Mouse (Mus musculus) kidney, adult 9 months (tissue): ENCODE measurements at regions not wholly inside any gene's neighbourhood (a gene's known extent, or its start where the extent isn't known, plus 50 kb on each side); places are given as distances from the start of the nearest gene placed in this dataset.

Experiments
- DNase-seq: peaks from one replicate; pipeline ENCODE4 v3.0.0; 2022

- peak; percentile 4 for DNase-seq
Observed at GRCm38 (mm10) chr10:92333869-92334268, 388.4 kb downstream of the Nedd1 start.

DNA sequence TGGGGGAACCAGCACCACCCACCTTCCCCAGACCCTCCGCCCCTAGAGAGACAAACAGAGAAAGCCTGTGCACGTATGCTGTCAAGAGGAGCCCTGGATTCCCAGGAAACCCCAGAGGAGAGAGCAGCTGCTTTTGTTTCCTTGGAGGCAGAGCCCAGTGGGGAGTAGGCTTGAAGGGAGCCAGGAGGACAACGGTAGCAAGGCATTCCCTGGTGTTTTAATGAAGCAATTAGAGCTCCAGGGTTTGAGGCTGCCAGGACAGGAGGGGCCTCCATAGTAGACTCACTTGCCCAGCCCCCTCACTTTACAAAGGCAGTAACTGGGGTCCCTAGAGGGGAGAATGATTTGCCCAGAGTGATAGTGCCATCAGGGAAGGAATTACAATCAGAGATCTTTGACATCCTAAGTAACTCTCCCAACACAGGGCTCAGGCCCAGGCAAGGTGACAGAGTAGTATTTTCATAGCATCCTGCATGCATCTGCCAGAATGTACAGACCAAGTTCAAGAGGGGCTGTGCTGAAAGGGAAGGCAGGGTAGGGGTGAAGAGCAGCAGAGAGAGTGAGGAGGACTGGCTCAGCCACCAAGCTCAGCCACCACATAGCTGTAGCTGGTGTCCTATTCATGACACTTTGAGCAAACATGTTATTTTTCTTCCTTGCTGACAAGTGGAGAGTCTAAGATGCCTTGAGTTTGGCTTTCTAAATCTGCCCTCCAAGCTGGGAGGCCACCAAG, 389.0 kb downstream of the Nedd1 start:
- no peak for DNase-seq

DNA sequence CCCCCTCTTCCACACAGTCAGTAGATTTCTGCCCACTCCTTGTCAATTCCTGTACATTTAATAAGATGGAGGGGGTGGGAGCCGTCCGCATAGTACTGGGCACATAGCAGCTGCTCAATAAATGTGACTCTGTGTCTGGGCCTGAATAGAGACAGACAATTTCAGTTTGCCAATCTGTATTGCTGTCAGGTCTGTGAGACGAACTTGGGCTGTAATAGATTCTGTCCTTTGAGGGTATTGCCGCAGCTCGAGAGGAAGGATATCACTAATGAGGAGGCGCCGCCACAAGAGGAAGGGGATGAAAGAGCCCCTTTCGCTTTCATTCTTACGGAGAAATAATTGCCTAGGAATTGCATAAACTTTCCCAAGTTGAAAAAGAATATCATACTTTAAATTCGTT, 392.1 kb downstream of the Nedd1 start:
- DNase-seq = no peak

DNA sequence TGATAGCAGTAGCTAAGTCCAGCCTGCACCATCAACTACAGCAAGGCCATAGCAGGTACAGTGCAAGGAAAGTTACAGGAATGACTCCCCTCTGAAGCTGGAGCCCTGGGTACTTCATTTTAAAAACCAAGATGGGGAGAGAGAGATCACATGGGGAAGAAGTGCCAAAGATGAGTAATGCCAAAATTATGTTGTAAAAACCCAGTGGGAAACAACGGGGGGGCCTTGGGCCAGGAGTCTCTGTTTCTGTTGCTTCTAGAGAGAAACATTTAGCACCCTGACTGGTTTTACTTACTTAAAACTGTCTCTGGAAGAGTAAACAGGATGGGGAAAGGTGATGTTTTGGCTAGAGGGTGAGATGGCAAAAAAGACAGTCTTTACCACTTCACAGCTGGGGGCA, 392.6 kb downstream of the Nedd1 start:
- DNase-seq = no peak

DNA sequence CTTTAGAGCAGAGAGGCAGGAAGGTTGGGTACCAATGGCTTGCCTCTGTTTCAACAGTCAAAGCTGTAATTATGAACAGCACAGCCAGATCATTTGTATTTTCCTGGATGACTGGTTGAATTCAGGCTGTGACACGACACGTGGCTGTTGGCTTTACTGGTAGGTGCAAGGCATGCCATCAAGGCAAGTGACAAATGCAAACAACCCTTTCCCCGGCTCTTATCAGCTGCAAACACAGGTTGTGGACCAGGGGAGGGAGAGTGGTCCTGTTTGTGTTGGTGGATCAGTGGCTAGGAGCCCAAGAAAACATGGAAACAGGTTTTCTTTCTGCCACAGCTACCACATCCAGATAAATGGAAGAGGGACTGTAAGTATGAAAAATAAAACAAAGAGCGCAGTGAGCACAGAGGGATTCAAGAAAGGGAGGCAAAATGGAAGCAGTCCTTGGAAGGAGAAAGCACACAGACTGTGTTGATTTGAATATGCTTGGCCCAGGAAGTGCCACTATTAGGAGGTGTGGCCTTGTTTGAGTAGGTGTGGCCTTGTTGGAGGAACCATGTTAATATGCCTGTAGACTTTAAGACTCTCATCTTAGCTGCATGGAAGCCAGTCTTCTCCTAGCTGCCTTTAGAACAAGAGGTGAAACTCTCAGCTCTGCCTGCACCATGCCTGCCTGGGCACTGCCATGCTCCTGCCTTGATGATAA, 396.8 kb downstream of the Nedd1 start:
- no peak for DNase-seq

DNA sequence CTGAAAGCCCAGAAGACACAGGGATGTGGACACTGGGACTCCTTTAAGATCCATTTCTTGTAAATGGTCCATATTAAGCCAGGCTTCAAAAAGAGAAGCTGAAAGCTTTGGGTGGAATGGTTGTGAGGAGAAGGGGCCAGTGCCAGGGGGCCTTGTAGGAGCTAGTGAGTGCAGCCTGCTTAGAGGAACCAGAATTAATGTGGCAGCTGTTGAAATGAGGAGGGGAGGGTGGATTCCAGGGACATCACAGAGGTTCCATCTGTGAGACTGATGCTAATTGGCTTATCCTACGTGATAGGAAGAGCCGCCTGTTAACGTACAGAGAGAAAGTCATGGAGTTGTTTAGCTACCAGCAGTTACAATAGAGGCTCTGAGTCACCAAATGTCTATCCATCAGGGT, 407.6 kb downstream of the Nedd1 start:
- DNase-seq = no peak

DNA sequence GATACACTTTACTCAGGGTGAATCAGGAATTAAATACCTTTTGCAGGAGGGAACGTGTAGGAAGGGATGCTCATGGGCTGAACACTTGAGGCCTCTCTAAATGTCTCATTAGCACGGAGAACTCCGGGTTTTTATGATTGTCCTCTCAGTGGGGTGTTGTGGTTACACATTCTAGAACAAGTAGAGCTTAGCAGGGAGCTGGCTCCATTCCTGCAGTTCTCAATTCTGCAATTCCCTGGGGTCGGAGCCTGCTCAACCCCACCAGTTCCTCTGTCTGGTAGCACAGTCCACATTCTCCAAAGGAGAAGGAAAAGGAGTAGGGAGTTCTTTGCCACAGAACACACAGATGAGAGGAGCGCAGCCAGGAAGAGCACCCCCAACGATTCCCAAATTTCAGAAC, 409.9 kb downstream of the Nedd1 start:
- DNase-seq = no peak

- no peak for DNase-seq
Observed at GRCm38 (mm10) chr10:92308643-92309042, 413.6 kb downstream of the Nedd1 start.

DNA sequence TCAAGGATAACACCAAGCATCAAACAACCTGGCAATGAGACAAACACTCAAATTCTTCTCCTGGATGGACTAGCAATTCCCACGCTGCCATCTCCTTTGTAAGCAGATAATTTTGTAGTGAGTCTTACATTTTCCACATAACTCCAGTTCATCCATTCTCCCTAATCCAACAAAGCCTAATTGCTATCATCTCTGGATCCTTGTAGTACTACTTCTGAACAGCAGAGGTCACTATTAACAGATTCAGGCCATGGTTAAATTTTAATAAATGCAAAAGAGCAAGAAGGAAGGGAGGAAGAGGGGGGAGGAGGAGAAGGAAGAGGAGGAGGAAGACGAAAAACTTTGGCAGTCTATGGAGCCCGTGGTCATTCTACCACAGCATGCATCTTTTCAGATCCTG, 414.4 kb downstream of the Nedd1 start:
- peak; percentile 71 for DNase-seq

DNA sequence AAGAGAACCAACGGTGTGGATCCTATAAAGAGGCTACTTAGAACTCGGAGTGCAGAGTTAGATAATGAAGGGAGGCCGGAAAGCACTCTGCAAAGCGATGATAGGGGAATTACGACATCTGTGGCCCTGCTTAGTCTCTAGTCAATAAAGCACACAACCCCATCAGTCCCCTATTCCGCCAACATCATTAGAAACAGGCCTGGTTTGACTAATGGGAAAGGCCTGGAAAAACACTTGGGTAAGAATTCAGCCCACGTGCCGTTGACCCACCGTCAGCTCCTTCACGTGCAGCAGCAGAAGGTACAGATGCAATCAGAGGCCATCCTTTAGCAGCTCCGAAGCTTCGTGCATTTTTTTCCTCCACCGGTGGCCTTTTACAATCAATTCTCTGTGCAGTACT, 423.5 kb downstream of the Nedd1 start:
- no peak for DNase-seq

- no peak for DNase-seq
Observed at GRCm38 (mm10) chr10:92296837-92297236, 425.4 kb downstream of the Nedd1 start.

DNA sequence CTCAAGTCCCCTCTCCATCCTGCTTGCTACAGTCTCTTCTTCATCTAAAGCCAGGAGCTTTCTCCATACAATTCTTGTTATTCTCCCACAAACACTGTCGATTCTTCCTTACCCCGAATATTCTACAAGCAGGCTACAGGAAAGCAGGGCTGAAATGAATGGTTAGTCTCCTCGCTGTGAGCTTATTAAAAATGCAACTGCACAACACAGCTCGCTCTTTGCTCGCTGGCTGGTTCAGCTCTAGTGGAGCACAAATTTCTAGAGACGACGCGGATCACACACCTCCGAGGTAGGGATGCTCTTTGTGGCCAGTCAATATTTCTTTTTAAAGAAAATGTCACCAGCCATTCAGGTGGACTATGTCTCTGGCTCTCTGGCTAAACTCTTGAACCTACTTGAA, 425.9 kb downstream of the Nedd1 start:
- DNase-seq = no peak

- no peak for DNase-seq
Observed at GRCm38 (mm10) chr10:92293261-92293660, 429.0 kb downstream of the Nedd1 start.

- no peak for DNase-seq
Observed at GRCm38 (mm10) chr10:92289230-92289629, 433.0 kb downstream of the Nedd1 start.

- DNase-seq = no peak
Observed at GRCm38 (mm10) chr10:92284231-92284630, 438.0 kb downstream of the Nedd1 start.

DNA sequence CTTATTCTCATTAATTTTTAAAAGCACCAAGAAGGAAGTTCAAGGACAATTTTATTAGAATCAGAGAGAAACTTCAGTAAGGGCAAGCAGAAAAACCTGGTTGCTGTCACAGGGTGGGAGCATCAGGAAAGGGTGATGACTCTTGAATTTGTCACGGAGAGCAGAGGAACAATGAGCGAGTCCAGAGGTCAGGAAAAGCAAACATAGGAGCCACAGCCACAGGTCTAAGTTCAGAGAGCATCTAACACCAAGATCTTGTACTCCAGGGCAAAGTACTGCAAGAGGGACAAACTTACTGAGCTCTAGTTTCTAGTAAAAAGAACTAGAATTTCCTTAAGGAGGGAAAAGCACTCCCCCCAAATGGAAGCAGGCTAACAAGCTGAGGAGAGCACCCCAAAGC, 444.2 kb downstream of the Nedd1 start:
- DNase-seq = peak; percentile 6

- no peak for DNase-seq
Observed at GRCm38 (mm10) chr10:92257815-92258214, 464.4 kb downstream of the Nedd1 start.

DNA sequence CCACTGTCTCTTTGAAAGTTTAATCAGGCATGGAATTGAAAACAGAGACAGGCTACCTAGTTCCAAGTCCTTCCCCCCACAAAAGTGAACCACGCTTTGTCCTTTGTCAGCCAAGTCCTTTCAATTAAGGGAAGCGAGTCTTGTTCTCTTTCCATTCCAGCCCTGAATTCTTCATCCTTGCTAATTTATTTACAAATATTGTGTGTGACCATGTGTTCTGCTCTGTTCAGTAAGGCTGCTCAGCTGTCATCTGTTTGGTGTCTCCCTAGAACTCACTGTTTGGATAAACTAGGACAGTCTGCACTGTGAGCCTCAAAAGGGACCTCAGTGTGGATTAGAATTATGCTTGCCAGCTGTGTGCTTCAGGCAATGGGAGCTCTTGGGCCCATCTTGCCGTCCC, 473.6 kb downstream of the Nedd1 start:
- no peak for DNase-seq

- DNase-seq = no peak
Observed at GRCm38 (mm10) chr10:92247449-92247805, 474.8 kb downstream of the Nedd1 start.

DNA sequence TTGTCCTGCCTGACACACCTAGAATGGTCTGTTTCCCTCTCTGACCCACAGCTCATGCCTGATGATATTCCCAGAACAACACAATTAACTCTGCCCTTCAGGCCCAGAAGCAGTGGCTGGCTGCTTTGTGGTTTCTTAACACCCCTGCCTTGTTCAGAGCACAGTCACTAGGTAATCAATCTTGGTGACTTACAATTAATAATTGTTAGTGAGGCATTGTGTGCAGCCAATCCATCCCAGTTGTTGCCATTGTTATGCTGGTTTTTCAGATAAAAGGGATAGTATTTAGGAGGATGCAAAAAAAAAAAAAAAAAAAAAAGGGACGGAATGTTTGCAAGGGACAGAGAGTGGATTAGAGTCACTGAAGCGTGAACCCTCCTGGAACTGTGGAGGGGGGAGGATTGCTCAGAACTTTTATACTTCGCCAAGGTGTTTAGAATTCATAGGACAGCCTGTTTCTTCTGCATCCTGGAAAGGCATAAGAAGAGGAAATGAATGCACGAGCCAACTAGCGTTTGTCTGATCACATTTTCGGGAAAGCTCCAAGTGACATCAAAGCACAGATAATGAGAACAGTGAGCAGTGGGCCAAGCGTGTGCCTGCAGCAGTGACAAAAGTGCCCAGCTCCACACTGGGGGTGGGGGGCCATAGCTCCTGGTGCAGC, 475.3 kb downstream of the Nedd1 start:
- DNase-seq = no peak

- DNase-seq = peak; percentile 38
Observed at GRCm38 (mm10) chr10:92242714-92243440, 479.3 kb downstream of the Nedd1 start.

DNA sequence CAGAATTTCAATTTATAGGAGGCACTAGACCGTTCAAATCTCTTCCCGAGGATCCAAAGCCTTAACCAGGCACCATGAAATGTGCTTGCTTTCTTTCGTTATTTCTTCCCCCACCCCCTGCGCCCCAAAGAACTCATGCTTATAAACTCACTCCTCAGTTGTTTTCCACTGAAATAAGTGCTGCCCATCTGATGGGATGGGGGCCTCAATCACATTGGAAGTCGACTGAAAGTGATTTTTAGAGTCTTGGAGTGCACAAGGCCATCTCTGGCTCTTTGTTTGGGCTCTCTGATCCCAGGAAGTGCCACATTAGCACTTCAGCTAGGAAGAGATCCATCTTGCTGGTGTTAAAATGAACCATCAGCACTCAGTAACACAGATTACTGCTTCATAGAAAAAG, 484.3 kb downstream of the Nedd1 start:
- no peak for DNase-seq

GRCm38 (mm10) chr10:92232081-92232480, 490.1 kb downstream of the Nedd1 start:
- DNase-seq = no peak

- DNase-seq = no peak
Observed at GRCm38 (mm10) chr10:92225818-92226217, 496.4 kb downstream of the Nedd1 start.
